Mouse (Mus musculus) layer of hippocampus, postnatal 25 days (tissue): ENCODE data around the gene Gm28374. TPM values are rescaled to one million over a fixed set of nuclear protein-coding genes. Genes with fewer than 3 reads are reported as not detected.
A peak's percentile ranks its signal among the peaks of the same experiment; 100 is the strongest.

Experiments
- DNase-seq, 2 experiments: peaks; one replicate each; pipeline ENCODE4 v3.0.0; 2022; ENCODE audit warnings: mixed read lengths in 2 of 2, low spot score in 1 of 2; ENCODE audit errors: extremely low spot score in 1 of 2
- total RNA-seq, 2 experiments: library from RNA; stranded (reverse); gene quantifications; 2 replicates each; pipeline ENCODE4 v1.2.3; 2021

Gm28374 gene
- total RNA-seq, 2 experiments from 2014 or later: not detected

DNA sequence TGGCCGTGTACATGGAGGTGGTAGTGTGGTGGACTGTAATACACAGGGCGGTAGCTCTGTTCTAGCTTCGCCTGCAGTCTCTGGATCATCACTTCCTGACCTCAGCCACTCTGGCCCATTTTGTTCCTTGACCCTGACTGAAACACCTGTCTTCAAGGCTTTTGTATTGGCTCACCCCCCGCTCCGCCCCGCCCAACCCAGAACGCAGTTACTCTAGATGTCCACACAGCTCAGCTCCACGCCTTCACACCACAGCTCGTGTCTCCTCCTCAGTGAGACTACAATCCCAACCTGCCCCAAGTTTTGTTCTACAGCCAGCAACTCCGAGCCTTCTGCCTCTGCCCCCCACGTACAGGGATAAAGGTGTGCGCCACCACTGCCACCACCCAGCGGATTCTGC lies 6.8 kb upstream of the Gm28374 start:
- no peak for DNase-seq

DNA sequence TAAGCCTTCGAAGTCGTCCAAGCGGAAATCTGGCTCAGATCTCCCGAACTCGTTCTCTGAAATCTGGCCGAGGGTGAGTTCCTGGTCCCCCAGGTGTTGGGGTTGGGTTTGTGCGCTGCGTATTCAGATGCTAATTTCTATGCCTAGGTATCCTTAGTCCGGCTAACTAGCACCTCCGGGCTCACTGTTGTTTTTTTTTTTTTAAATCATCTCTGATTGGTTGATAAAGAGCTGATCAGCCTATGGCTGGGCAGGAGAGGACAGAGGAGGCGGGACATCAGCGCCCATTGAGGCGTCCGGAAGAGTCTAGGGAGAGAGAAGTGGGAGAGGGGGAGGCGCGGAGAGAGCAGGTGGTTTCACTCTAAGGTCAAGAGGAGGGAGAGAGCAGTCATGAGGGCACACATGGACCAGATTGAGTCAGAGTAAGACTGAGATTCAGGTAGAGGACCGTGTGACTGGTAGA lies 3.4 kb upstream of the Gm28374 start:
- DNase-seq: no peak

DNA sequence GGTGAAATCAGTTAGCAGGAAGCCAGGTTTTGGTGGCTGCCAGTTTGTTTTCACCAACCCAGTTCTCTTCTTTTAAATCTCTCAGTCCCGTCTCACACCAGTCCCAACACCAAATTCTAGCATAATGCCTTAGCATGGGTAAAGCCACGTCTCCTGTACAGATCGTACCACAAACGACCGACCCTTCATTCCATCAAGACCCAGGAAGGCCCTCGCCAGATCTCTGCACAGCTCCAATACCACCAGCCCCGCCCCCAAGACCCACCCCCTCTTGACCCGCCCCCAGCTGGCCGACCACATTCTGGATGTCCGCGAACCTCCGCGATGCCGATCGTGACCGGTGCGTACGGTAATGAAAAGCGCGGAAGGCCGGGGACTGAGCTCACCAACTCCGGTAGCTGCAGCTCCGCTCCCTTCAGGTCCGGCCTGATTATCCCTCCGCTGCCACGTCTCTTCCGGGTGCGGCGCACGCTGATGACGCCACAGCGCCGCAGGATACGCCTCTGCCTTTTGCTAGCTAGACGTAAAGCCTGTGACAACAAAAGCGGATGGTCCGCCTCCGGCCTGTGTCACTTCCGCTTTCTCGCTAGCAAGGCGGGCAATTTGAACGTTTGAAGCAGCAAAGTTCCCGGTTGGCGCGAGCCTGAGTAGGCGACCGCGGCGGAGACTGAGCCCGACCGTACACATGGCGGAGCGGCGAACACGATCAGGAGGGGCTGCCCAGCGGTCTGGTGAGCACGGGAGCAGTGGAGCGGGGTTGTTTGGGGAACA lies 2.6 kb upstream of the Gm28374 start, which contains the start of the genes Zfpl1 and Cdca5:
Zfpl1 (minus strand) TSS at position 479 of the 771 bp plus-strand sequence.
Cdca5 (plus strand) TSS at position 506 of the 771 bp plus-strand sequence.
- DNase-seq: peak; percentile 90 to 92

- no peak for DNase-seq
These were observed 2.0 kb downstream of the Gm28374 start, which contains the start of gene Tmem262 for GRCm38 (mm10) chr19:6079983-6080480. Gene Tmem262 (plus strand): TSS chr19:6080033.

DNA sequence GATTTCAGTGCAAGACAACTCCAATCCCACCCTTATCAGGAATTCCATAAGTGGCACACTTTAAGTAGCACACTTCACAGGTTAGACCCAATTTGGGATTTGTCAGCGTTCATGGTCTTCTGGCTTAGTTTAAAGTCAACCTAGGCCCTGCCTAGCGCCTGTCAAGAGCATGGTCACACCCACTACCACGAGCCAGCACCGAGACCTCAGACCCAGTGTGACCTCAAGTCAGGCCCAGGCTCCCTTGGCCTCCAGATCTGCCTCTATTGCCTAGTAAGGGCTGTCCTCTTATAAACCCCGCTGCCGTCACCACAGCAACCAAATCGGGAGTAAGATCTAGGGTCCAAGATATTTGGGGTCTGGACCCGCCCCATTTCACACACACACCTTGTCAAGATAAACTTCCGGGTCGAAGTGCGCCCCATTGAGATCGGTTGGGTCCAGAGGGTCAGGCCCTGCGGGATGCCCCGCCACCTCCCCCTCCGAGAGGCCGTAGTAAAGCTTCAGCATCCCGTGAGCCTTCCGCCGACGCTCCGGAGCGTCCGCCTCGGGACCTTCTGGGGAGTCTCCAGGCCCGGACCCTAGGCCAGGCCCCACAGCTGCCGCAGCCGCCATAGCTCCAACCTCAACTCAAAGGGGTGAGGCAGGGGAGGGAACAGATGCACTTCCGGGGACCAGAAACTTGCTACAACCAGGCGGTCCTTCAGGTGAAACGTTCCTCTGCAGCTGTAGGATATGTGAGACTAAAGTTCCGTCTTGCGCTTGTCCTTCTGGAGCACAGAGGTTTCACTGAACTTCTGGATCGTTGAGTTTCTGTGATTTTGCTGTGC lies 5.3 kb downstream of the Gm28374 start, which contains the start of gene Vps51:
Vps51 (minus strand) TSS at position 668 of the 830 bp plus-strand sequence.
- DNase-seq: peak; percentile 67 to 80

- DNase-seq: no peak
These were observed 8.2 kb downstream of the Gm28374 start for GRCm38 (mm10) chr19:6073889-6074288.

DNA sequence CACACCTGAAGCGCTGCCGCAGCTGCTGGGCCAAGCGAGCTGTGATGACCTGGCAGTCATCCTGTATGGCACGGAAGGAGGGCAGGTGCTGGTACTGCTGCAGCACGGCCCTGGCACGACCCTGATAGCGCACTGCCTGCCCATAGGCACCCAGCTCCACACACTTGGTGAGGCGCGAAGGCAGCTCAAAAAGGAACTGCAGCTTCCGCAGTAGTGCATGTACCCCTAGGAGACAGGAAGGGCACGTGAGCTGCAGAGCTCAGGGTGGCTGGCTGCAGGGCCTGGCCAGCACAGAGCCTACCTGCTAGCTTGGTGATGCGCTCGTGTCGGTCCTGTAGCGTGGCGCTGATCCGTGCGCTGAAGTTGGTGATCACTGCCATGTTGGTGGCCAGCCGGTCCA lies 10.8 kb downstream of the Gm28374 start:
- DNase-seq: no peak

DNA sequence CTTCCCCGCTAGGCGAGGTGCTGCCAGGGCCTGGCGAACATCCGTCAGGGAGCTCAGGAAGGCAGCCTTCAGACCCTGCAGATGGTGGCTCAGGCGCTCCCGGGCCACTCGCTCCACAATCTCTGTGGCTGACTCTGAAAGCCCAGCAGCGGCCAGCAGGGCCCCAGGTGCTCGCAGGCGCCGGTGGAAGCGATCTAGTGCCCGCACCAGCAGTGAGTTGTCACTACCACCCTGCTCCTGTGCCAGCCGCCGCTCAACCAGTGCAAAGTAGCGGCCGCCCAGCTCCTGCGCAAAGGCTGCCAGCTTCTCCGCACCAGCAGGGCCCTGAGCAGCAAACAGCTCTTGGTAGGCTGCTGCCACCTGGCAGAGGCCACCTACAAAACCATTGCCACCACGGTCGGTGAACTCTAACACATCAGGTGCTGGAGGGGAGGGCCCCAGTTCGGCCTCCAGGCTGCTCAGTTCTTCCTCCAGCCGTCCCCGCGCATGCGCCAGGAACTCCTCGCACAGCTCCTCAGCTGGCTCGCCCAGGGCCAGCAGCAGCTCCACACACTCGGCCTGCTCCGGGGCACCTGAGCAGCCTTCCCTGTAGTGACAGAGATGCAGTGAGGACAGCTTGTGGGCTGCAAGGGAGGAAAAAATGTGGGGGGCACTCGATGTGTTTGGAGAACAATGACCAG lies 11.3 kb downstream of the Gm28374 start:
- DNase-seq: no peak

DNA sequence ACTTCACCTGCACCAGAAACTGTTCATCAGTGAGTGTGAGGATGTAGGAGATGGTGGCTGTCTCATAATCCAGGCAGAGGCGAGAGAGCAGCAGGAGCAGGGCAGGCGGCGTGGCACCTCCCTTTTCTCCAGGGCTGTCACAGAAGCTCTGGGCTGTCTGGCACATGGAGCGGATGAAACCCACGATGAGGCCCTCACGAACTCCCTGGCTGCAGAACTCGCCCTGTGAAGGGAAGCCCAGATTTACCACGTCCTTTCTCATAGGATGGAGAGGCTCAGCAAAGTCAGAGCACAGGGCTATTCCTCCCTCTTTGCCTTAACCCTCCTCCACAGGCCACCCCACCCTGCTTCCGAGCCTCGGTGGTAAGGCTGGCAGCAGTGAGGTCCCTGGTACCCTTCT lies 12.2 kb downstream of the Gm28374 start:
- no peak for DNase-seq

- DNase-seq: no peak
These were observed 13.1 kb downstream of the Gm28374 start for GRCm38 (mm10) chr19:6068951-6069350.

GRCm38 (mm10) chr19:6067724-6068415 lies 14.2 kb downstream of the Gm28374 start, which contains the start of gene Tm7sf2:
Gene Tm7sf2 (minus strand): TSS chr19:6068373.
- DNase-seq: peak; percentile 70 to 73

- peak; percentile 73 to 85 for DNase-seq
These were observed 14.9 kb downstream of the Gm28374 start for GRCm38 (mm10) chr19:6067011-6067723.

DNA sequence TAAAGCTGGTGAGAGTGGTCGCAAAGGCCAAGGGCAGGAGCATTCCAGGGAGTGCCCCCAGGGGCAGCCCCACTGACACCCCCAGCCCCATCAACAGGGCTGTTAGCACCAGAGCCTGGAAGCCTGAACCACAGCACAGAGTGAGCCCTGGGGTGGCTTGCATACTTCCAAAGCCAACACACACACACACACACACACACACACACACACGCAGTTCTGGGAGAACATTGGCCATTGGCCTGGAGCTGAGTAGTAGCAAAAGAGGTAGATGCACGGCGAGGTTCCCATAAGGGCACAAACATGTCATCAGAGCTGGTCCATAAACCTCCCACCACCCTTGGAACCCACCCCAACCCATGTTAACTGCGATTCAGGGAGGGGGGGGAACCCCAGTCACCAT lies 15.5 kb downstream of the Gm28374 start:
- no peak for DNase-seq

- DNase-seq: no peak
These were observed 19.0 kb downstream of the Gm28374 start for GRCm38 (mm10) chr19:6063081-6063480.

GRCm38 (mm10) chr19:6062418-6062817 lies 19.6 kb downstream of the Gm28374 start:
- no peak for DNase-seq

- DNase-seq: no peak
These were observed 20.3 kb downstream of the Gm28374 start for GRCm38 (mm10) chr19:6061641-6062302.

GRCm38 (mm10) chr19:6061021-6061533 lies 21.0 kb downstream of the Gm28374 start, which contains the start of gene Znhit2:
Gene Znhit2 (plus strand): TSS chr19:6061192.
- DNase-seq: peak; percentile 81 to 87

DNA sequence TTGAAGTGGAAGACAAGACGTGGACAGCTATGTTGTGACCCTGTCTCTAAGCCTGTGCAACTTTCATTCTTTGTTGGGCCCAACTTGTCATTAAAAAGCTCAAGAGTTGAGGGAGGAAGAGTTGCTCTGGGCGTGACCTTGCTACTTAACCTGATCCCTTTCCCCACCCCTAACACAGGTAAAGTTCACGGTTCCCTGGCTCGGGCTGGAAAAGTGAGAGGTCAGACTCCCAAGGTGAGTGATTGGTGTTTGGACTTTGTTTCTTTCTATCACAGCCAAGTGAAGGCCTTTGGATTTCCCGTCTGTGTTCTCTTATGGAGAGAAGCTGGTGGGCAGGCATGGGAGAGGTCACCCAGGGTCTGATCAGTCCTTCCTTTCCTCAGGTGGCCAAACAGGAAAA lies 23.1 kb downstream of the Gm28374 start:
- no peak for DNase-seq
